Mouse (Mus musculus) induced T-regulatory cell, adult 2 months (primary cell): ENCODE results near the gene Klk4.
A peak's percentile ranks its signal among the peaks of the same experiment; 100 is the strongest.

Source experiments
- DNase-seq: peaks from one replicate; pipeline ENCODE4 v3.0.0-alpha.2; 2012; ENCODE audit warnings: low read depth

The Klk4 gene

DNA sequence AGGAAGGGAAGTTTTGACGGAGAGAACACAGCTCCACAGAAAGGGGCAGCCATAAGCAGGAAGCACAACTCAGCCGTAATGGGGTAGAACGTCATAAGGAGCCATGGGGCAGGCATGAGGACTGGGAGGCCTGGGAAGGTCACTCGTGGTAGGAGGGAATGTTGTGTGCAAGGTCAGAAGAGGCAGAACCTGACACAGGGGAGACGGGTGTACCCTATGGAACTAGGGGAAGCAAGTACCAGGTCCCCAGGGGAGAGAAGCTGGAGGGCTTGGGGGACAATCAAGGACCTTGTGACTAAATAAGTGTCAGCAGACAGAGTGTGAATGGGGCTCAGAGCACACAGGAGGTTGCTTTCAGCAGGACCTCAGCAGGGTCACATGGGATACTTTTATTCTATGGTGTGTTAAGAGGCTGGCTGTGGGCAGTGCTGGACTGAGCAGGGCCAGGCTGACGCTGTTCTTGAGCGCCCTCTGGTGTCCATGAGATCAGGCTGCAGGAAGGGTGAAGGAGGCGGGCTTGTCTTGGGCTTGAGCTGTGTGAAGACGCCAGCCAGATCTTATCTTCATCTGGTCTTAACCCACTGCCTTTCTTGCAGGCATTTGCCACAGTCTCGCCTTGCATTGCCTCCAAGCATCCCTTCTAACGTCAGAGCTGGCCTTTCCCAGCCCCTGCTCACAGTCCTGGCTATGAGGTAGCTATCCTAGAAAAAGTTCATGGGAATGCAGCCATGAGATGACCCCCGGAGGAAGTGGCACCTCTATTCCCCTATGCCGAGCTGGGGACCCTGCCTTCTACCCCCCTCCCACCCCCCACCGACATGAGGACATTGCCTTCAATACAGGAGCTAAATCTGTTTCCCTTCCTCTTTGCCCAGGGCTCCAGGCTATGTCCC lies 38.8 kb downstream of the Klk4 start:
- peak; percentile 72 for DNase-seq

DNA sequence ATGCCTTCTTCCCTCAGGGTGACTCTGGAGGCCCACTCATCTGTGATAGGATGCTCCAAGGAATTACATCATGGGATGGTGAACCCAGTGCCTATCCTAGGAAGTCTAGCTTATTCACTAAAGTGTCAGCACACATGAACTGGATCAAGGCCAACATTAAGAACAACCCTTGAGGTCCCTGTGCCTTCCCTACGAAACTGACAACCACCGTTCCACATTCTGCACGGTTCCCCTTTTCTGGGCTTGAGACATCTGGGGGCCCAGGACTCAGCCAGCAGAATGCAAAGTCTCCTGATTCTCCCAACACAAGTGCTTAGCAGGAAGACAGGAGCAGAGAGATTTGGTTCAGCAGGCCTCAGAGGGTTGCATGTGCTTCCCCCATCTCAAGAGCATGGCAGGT lies 39.6 kb downstream of the Klk4 start:
- no peak for DNase-seq

DNA sequence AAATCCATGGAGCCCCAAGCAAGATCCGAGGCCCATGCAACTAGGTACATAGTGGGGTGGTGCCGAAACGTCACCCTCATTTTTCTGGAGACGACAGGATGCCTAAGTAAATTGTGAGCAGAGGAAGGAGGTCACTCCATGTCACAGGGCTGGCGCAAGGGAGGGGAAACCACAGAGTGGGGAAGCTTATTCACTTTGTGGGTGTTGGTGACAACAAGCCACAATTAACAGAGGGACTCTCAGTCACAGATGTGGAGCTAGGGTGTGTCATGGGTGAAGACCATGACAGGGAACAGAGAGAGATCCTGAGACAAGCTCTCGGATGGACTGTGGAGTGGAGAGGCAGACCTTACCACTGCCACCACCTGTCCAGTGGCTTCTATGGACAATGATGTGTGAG lies 40.1 kb downstream of the Klk4 start:
- DNase-seq = no peak

DNA sequence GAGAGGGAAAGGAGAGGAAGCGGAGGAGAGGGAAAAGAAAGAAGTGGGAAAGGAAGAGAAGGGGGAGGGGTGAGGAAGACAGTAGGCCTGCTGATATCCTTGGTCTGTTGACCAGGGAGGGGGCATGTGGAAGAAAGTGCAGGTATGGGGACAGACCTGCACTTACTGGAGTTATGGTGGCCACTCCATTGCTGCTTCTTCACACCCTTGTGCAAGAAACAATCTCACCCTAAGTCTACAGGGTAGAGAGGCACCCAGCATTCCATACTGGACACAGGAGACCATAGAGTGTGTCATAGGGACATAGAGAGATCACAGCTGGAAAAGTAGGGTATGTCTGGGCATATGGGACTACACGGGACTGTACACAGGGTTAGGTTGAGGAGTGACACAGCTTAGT lies 41.0 kb downstream of the Klk4 start:
- DNase-seq = no peak

DNA sequence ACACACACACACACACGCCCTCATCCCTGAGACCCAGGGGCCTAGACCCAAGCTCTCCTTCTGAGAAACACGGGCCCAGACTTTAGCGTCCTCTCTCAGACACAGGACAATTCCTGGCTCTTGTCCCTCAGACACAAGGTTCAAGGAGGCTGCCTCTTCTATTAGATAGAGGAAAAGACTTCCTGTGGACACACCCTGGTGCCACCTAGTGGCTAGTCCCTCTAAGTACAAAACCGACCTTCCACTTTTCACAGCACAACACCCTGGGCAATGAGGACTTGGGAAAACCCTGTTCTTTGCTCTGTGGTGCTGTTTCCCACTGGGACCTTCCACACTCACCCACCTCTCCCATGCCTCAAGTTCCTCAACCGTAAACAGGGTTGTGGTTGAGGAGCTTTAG lies 45.0 kb downstream of the Klk4 start:
- peak; percentile 31 for DNase-seq

DNA sequence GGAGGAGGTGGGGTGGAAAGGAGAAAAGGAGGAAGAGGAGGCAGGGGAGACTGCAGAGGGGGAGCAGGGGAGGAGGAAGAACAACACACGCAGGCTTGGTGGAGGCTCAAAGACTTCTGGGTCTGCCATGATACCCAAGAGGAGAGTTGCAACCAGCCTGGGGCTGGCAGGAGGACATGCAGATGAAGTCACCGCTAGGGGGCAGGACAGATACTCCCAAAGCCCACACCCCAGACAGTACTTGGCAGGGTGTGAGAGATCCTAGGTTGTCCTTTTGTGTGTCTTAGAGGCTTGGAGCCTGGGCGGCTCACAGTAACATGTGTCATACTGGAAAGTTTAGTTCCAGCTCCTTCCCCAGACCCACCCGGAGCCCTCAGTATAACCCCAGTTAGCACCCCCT lies 47.6 kb downstream of the Klk4 start:
- peak; percentile 35 for DNase-seq

DNA sequence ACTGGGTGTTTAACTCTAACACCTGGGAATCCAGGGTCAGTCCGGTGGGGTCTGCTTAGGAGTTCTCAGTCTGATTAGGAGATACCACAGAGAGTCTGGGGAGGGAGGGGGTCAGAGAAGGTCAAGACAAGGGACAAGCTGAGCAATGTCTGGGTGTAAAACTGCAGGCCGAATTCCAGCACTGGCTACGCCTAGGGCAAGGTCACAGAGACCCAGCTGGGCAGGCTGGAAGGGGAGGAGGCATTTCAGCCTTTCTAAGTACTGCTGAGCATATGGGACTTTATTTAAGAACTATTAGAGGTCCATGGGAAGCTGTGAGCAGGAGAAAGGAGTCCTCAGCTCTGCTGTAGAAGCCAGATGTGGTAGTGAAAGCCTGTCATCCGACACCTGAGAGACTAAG lies 51.4 kb downstream of the Klk4 start:
- DNase-seq = no peak

DNA sequence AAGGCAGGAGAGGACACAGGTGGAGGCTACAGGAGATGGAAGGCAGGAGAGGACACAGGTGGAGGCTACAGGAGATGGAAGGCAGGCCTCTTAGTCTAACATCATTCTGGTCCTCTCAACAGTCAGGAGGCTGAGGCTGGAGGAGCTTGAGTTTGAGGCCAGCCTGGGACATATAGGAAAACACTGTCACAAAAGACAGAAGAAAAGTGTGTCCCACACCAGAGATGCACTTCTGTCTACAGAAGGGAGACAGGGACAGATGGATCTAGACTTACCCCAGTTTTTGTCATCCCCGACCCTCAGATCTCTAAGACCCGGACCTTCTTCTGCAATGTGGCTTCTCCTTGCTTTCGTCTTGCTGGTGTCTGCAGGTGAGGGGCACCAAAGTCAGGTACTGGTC lies 52.5 kb downstream of the Klk4 start, which contains the start of gene Klk15:
Gene Klk15 (plus strand): TSS at position 301 of the 400 bp plus-strand sequence.
- DNase-seq = no peak

DNA sequence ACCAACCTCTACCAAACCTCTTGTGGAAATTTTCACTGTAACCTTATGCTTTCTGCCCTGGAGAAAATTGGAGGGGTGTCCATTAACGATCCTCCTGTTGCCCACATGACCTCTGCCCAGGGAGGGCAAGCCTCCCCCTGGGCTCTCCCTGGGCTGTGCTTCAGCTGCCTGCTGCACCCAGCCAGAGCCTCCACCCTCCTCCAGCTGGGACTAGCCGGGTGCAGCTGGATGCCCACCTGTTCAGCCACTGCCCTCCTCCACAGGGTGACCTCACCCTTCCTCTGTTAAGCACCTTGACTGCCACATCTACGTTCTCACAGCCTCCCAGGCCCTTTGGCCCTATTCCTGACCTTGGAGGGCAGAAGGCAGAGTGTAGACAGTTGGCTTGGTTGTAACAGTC lies 53.8 kb downstream of the Klk4 start:
- DNase-seq = no peak
